Mouse (Mus musculus): Measurements from ENCODE around the gene Thsd7b. TPM values are rescaled to one million over a fixed set of nuclear protein-coding genes. Genes with fewer than 3 reads are reported as not detected.
"Not testable (repeated sequence)": the region's sequence is repeated elsewhere in the genome, so short reads cannot be mapped to it uniquely, and the experiment has no call there.

Gene Thsd7b
- polyA plus RNA-seq, 1 experiment from 2014 or later: 14.3 TPM

DNA sequence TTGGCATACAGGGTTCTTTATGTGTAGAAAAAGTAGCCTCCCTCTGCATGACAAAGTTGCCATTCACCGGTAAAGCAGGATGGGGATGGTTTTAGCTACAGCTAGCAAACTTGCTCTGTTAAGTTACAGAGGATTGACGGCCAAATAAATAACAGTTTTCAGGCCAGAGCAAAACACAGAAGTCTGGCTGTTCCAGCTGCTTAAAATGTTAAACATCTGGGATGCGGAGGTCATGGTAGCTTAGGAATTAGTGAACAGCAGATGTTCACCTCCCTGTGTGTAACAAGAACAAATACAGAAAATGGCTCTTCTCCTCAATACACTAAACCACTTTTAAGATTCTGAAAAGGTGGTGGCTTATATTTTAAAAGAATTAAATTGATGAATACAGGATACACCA, 944.3 kb downstream of the Thsd7b start:
- Histone ChIP-seq H3K4me2 (no peak overlapping the region), H3K4me3 (no peak overlapping the region), H3K9ac (no peak overlapping the region), H3K27ac (no peak overlapping the region), H3K36me3 (replicated peaks) (no peaks in the 10 kb centered on the region), H3K27me3 (replicated peaks) (no peaks in the 10 kb centered on the region), H3K4me1 (no peaks in the 10 kb centered on the region), H3K9me3 (no peaks in the 10 kb centered on the region)
- WGBS: 64% methylated on average over 3 of the region's 3 CpGs
- no peak for ATAC-seq (replicated peaks)

DNA sequence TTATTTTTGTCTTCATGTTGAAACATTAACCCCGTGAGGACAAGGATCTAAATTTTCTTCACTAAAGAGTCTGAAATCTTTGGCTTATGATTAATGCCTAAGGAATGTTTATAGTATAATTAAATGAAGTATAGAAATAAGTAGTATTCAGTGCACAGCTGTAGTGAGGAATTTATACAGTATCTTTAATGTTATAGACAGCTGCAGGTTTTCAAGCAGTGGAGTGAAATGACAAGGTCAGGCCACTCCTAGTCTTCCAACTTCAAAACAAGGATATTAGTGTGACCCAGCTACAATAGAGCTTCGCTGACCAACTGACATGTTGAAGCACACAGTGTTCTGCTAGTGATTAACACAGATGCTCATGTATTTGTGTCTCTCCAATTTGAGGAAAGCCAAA, 949.8 kb downstream of the Thsd7b start:
- Histone ChIP-seq H3K4me2 (no peak overlapping the region), H3K9me3 (no peaks in the 10 kb centered on the region), H3K4me3 (no peak overlapping the region), H3K27me3 (replicated peaks) (no peaks in the 10 kb centered on the region), H3K9ac (no peak overlapping the region), H3K4me1 (no peaks in the 10 kb centered on the region), H3K36me3 (replicated peaks) (no peaks in the 10 kb centered on the region), H3K27ac (no peak overlapping the region)
- WGBS: 90% methylated on average over 2 of the region's 2 CpGs
- no peak for ATAC-seq (replicated peaks)

DNA sequence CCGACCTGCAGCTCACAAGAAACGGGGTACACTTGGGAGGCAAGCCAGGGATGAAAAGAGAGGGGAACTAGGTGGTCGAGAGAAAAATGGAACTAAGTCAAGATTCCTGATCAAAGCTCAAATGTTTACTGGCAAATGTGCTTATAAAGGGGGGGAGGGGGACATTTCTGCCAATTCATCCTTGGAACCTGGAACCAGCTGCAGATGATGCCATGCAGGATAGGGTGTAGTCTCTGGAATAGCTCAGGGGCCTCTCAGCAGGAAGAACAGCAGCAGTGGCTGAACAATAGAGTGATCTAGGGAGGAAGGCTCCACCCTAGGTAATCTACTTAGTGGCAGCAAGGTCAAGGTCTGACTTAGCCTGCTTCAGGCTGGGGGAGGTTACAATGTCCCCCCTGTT, 972.5 kb downstream of the Thsd7b start:
- H3K4me2 ChIP-seq: no peak overlapping the region
- H3K4me1 ChIP-seq: no peaks in the 10 kb centered on the region
- no peak for ATAC-seq (replicated peaks)
- peaks cover 3% of the 10 kb centered on the region; the same call in 1 of the 2 replicates for H3K9me3 ChIP-seq
- no peak overlapping the region for H3K27ac ChIP-seq
- H3K27me3 ChIP-seq (replicated peaks): no peaks in the 10 kb centered on the region
- H3K9ac ChIP-seq: no peak overlapping the region
- 79% methylated on average over 3 of the region's 3 CpGs for WGBS
- no peaks in the 10 kb centered on the region for H3K36me3 ChIP-seq (replicated peaks)
- no peak overlapping the region for H3K4me3 ChIP-seq

DNA sequence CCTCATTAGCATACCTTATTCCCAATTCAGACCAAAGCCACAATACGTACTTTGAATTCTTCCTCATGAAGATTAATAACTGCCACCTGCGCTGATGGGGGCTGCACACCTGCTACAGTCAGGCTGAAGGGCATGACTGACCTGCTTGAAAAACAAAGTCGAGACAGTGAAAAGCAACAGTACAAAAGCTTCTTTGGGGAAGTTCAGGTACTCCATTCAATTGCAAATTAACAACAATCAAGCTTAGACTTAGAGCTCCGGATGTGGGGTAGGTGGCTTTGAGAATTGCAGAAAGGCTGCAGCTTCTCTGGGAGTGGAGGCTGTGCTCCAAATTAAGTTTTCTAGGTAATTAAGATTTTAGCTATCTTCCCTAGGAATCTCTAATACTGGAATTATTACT, 973.2 kb downstream of the Thsd7b start:
- H3K4me1 ChIP-seq; H3K9ac ChIP-seq; H3K4me2 ChIP-seq; H3K9me3 ChIP-seq; H3K27ac ChIP-seq; ATAC-seq (replicated peaks); H3K27me3 ChIP-seq (replicated peaks); H3K36me3 ChIP-seq (replicated peaks); H3K4me3 ChIP-seq: not testable (repeated sequence)
- WGBS: 69% methylated on average over 4 of the region's 4 CpGs

DNA sequence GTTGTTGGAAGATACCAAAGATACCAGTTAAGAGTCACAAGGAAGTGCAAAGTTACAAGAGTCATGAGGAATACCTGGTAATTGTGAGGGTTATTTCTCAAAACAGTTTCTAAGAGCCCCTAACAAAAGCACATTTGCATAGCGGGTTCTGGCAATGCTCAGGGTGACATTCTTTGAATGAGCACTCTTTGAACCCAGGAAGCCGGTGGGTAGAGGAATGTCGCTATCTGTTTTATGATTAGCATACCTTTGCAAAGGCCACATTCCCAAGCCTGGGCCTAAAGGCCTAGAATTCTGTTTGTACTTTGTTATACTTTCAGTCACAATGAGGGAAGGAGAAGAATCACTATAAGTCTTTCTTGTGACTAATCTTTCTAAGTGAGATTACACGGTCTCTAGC, 973.8 kb downstream of the Thsd7b start:
- not testable (repeated sequence) for H3K4me2 ChIP-seq; H3K9ac ChIP-seq; H3K36me3 ChIP-seq (replicated peaks); ATAC-seq (replicated peaks); H3K9me3 ChIP-seq; H3K27me3 ChIP-seq (replicated peaks); H3K4me3 ChIP-seq; H3K27ac ChIP-seq; H3K4me1 ChIP-seq
- WGBS: 93% methylated on average over 4 of the region's 4 CpGs

DNA sequence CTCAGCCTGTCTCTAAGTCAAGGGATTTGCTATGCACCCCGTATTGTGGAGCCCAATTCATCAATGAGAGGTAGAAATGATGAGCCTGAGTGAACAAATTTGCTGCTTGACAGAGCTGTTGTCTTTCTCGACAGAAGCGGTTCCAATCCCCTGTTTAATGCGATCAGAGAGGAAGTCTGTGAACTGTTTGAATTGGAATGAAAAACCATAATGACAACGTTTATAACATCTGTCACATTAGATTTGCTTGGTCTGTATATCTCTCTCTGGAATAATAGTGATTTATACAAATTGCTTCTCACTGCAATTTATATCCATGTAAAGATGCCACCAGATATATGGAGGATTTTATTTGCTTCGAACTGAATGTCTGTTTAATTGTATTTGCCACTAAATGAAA, 988.9 kb downstream of the Thsd7b start:
- no peaks in the 10 kb centered on the region for H3K27me3 ChIP-seq (replicated peaks)
- no peak overlapping the region for H3K4me3 ChIP-seq
- WGBS: 27% methylated on average over 6 of the region's 6 CpGs
- no peak for ATAC-seq (replicated peaks)
- no peaks in the 10 kb centered on the region for H3K36me3 ChIP-seq (replicated peaks)
- no peaks in the 10 kb centered on the region for H3K9me3 ChIP-seq
- H3K9ac ChIP-seq: no peak overlapping the region
- no peaks in the 10 kb centered on the region for H3K4me1 ChIP-seq
- no peak overlapping the region for H3K4me2 ChIP-seq
- H3K27ac ChIP-seq: no peak overlapping the region

Data from midbrain, embryonic 15.5 days (tissue).